ENCODE assay signal across 10 mouse cellular contexts in genomic region chr11:83448927-83449236, GRCm38 (mm10). TPM values are rescaled to one million over a fixed set of nuclear protein-coding genes. Genes with fewer than 3 reads are reported as not detected.
A peak's percentile ranks its signal among the peaks of the same experiment; 100 is the strongest.
DNase-seq lines count a peak whose midpoint lies in the region; ATAC-seq lines count a peak whose summit lies in the region.
"Had no signal": no experiment of that assay in that cellular context is flagged by ENCODE, and none has a peak within 500 bp of the region (broad histone marks: within the 10 kb centered on the region; RNA-seq: fewer than 3 reads in every experiment).

No protein-coding gene starts in this region.

- no peaks in the 10 kb centered on the region for H3K36me3 ChIP-seq in neural tube, embryonic 13.5 days
- no peaks in the 10 kb centered on the region for H3K36me3 ChIP-seq in neural tube, embryonic 15.5 days
- H3K36me3 ChIP-seq in forebrain, embryonic 13.5 days (ENCODE audit: poor library complexity, severe bottlenecking): no peaks in the 10 kb centered on the region
- H3K36me3 ChIP-seq in hindbrain, embryonic 15.5 days: no peaks in the 10 kb centered on the region

- peak; percentile 64 for DNase-seq in lung, postnatal 25 days (ENCODE audit: low spot score)
- no peak for DNase-seq in T-cell, adult 2 months (ENCODE audit: low spot score)
- DNase-seq in left cerebral cortex, adult 9 months (ENCODE audit: low spot score in 2 of 2): no peak

- no peak; the same call in 1 of the 2 replicates for ATAC-seq in neural tube, embryonic 13.5 days (ENCODE audit: low read depth)
- ATAC-seq in neural tube, embryonic 15.5 days (ENCODE audit: low FRiP score): no peak
- ATAC-seq in forebrain, embryonic 13.5 days: 0 out of 2 replicates have a peak, but pooled peaks have one; percentile 24
- ATAC-seq in hindbrain, embryonic 15.5 days (ENCODE audit: low FRiP score, low read depth): peak; percentile 61; the same call in 1 of the 2 replicates
- ATAC-seq in CD4-positive, CD25-positive, alpha-beta regulatory T cell, adult 4 months: no peak

- no peak overlapping the region for H3K9ac ChIP-seq in neural tube, embryonic 13.5 days
- H3K9ac ChIP-seq in neural tube, embryonic 15.5 days (replicated peaks): no peak overlapping the region
- no peak overlapping the region for H3K9ac ChIP-seq in forebrain, embryonic 13.5 days
- no peak overlapping the region for H3K9ac ChIP-seq in hindbrain, embryonic 15.5 days

- H3K27me3 ChIP-seq in neural tube, embryonic 13.5 days: peaks cover 29% of the 10 kb centered on the region
- H3K27me3 ChIP-seq in neural tube, embryonic 15.5 days (replicated peaks): peaks cover 27% of the 10 kb centered on the region
- H3K27me3 ChIP-seq in forebrain, embryonic 13.5 days: peaks cover 34% of the 10 kb centered on the region
- peaks cover 23% of the 10 kb centered on the region for H3K27me3 ChIP-seq in hindbrain, embryonic 15.5 days

- H3K27ac ChIP-seq in neural tube, embryonic 13.5 days (replicated peaks): peak overlapping the region; percentile 61; the same call in 1 of the 2 replicates
- H3K27ac ChIP-seq in neural tube, embryonic 15.5 days (replicated peaks): no peak overlapping the region
- H3K27ac ChIP-seq in forebrain, embryonic 13.5 days: no peak overlapping the region
- H3K27ac ChIP-seq in hindbrain, embryonic 15.5 days (replicated peaks): 0 out of 2 replicates have a peak overlapping the region, but pooled peaks have one; percentile 31

- H3K4me1 ChIP-seq in neural tube, embryonic 13.5 days (replicated peaks): peaks cover 29% of the 10 kb centered on the region
- H3K4me1 ChIP-seq in neural tube, embryonic 15.5 days: peaks cover 28% of the 10 kb centered on the region
- H3K4me1 ChIP-seq in forebrain, embryonic 13.5 days: peaks cover 17% of the 10 kb centered on the region
- H3K4me1 ChIP-seq in hindbrain, embryonic 15.5 days (replicated peaks): peaks cover 15% of the 10 kb centered on the region

- no peaks in the 10 kb centered on the region for H3K9me3 ChIP-seq in neural tube, embryonic 13.5 days
- H3K9me3 ChIP-seq in neural tube, embryonic 15.5 days (replicated peaks): no peaks in the 10 kb centered on the region
- no peaks in the 10 kb centered on the region for H3K9me3 ChIP-seq in forebrain, embryonic 13.5 days (replicated peaks)
- no peaks in the 10 kb centered on the region for H3K9me3 ChIP-seq in hindbrain, embryonic 15.5 days

- no peak overlapping the region for H3K4me2 ChIP-seq in neural tube, embryonic 13.5 days
- H3K4me2 ChIP-seq in neural tube, embryonic 15.5 days: no peak overlapping the region
- H3K4me2 ChIP-seq in forebrain, embryonic 13.5 days: no peak overlapping the region
- H3K4me2 ChIP-seq in hindbrain, embryonic 15.5 days: no peak overlapping the region

- no peak overlapping the region for H3K4me3 ChIP-seq in neural tube, embryonic 13.5 days
- no peak overlapping the region for H3K4me3 ChIP-seq in neural tube, embryonic 15.5 days (replicated peaks)
- H3K4me3 ChIP-seq in forebrain, embryonic 13.5 days: no peak overlapping the region
- no peak overlapping the region for H3K4me3 ChIP-seq in hindbrain, embryonic 15.5 days
- H3K4me3 ChIP-seq: erythroblast, embryonic 14.5 days had no signal

RNA-seq across cellular contexts. Expression of gene 1700020L24Rik, which starts 11.4 kb away (rescaled TPM):
- polyA plus RNA-seq in neural tube, embryonic 13.5 days (2015; fragmentation: Nextera tagmentation; extraction: Ambion mirVana): 0.36 TPM in 1 of 2 replicates, not detected in the other
- 0.37 and 0.54 TPM in 2 replicates for polyA plus RNA-seq in neural tube, embryonic 15.5 days (2015; fragmentation: Nextera tagmentation; extraction: Ambion mirVana)
- not detected in 2 replicates for polyA plus RNA-seq in forebrain, embryonic 13.5 days (2015; fragmentation: Nextera tagmentation; extraction: Ambion mirVana)
- 0.42 and 0.78 TPM in 2 replicates for polyA plus RNA-seq in hindbrain, embryonic 15.5 days (2015; fragmentation: Nextera tagmentation; extraction: Ambion mirVana)
- under 1 TPM in 1 of 2 experiments, not detected in 1; 0.85 TPM for polyA plus RNA-seq in CD4-positive, CD25-positive, alpha-beta regulatory T cell, adult 4 months (2017; shearing (Covaris generic))
- polyA plus RNA-seq: erythroblast, embryonic 14.5 days had no signal

RNA-seq across cellular contexts. Expression of gene Mmp28, which starts 14.0 kb away (rescaled TPM):
- 3.5 and 4.6 TPM in 2 replicates for polyA plus RNA-seq in neural tube, embryonic 13.5 days (2015; fragmentation: Nextera tagmentation; extraction: Ambion mirVana)
- 3.9 and 4.6 TPM in 2 replicates for polyA plus RNA-seq in neural tube, embryonic 15.5 days (2015; fragmentation: Nextera tagmentation; extraction: Ambion mirVana)
- polyA plus RNA-seq in forebrain, embryonic 13.5 days (2015; fragmentation: Nextera tagmentation; extraction: Ambion mirVana): 2.5 TPM in 2 replicates
- polyA plus RNA-seq in hindbrain, embryonic 15.5 days (2015; fragmentation: Nextera tagmentation; extraction: Ambion mirVana): 4.2 TPM in 2 replicates
- polyA plus RNA-seq in CD4-positive, CD25-positive, alpha-beta regulatory T cell, adult 4 months (2017; shearing (Covaris generic)): not detected
- polyA plus RNA-seq: erythroblast, embryonic 14.5 days had no signal

RNA-seq across cellular contexts. Expression of gene Gas2l2, which starts 19.6 kb away (rescaled TPM):
- polyA plus RNA-seq in neural tube, embryonic 13.5 days (2015; fragmentation: Nextera tagmentation; extraction: Ambion mirVana): 0.07 and 0.29 TPM in 2 replicates
- 0.37 and 0.41 TPM in 2 replicates for polyA plus RNA-seq in neural tube, embryonic 15.5 days (2015; fragmentation: Nextera tagmentation; extraction: Ambion mirVana)
- 0.21 and 0.30 TPM in 2 replicates for polyA plus RNA-seq in forebrain, embryonic 13.5 days (2015; fragmentation: Nextera tagmentation; extraction: Ambion mirVana)
- polyA plus RNA-seq in hindbrain, embryonic 15.5 days (2015; fragmentation: Nextera tagmentation; extraction: Ambion mirVana): 0.41 and 0.91 TPM in 2 replicates
- not detected for polyA plus RNA-seq in CD4-positive, CD25-positive, alpha-beta regulatory T cell, adult 4 months (2017; shearing (Covaris generic))
- polyA plus RNA-seq: erythroblast, embryonic 14.5 days; testis, adult 2 months had no signal

RNA-seq across cellular contexts. Expression of gene Taf15, which starts 24.0 kb away (rescaled TPM):
- polyA plus RNA-seq in neural tube, embryonic 13.5 days (2015; fragmentation: Nextera tagmentation; extraction: Ambion mirVana): 10.8 and 11.8 TPM in 2 replicates
- polyA plus RNA-seq in neural tube, embryonic 15.5 days (2015; fragmentation: Nextera tagmentation; extraction: Ambion mirVana): 12.7 and 14.1 TPM in 2 replicates
- polyA plus RNA-seq in forebrain, embryonic 13.5 days (2015; fragmentation: Nextera tagmentation; extraction: Ambion mirVana): 20.5 and 21.3 TPM in 2 replicates
- 9.9 and 12.2 TPM in 2 replicates for polyA plus RNA-seq in hindbrain, embryonic 15.5 days (2015; fragmentation: Nextera tagmentation; extraction: Ambion mirVana)
- polyA plus RNA-seq in CD4-positive, CD25-positive, alpha-beta regulatory T cell, adult 4 months (2017; shearing (Covaris generic)): 10 to 100 TPM; 20.6 to 22.0 TPM

RNA-seq across cellular contexts. Expression of gene Rasl10b, which starts 39.9 kb away (rescaled TPM):
- 24.2 and 25.3 TPM in 2 replicates for polyA plus RNA-seq in neural tube, embryonic 13.5 days (2015; fragmentation: Nextera tagmentation; extraction: Ambion mirVana)
- 38.3 and 52.2 TPM in 2 replicates for polyA plus RNA-seq in neural tube, embryonic 15.5 days (2015; fragmentation: Nextera tagmentation; extraction: Ambion mirVana)
- polyA plus RNA-seq in forebrain, embryonic 13.5 days (2015; fragmentation: Nextera tagmentation; extraction: Ambion mirVana): 6.5 and 9.9 TPM in 2 replicates
- 44.2 and 48.6 TPM in 2 replicates for polyA plus RNA-seq in hindbrain, embryonic 15.5 days (2015; fragmentation: Nextera tagmentation; extraction: Ambion mirVana)
- polyA plus RNA-seq in CD4-positive, CD25-positive, alpha-beta regulatory T cell, adult 4 months (2017; shearing (Covaris generic)): not detected
- polyA plus RNA-seq: erythroblast, embryonic 14.5 days had no signal

Comparison
In these comparisons a context has a peak if more than half of its experiments do, and no peak if none do; other contexts are left out.
1. H3K27ac ChIP-seq: peak in neural tube, embryonic 13.5 days (single experiment) and hindbrain, embryonic 15.5 days (single experiment); none in neural tube, embryonic 15.5 days (single experiment) and forebrain, embryonic 13.5 days (single experiment).
2. ATAC-seq: peak in forebrain, embryonic 13.5 days (single experiment) and hindbrain, embryonic 15.5 days (single experiment); none in neural tube, embryonic 13.5 days (single experiment), neural tube, embryonic 15.5 days (single experiment) and CD4-positive, CD25-positive, alpha-beta regulatory T cell, adult 4 months (single experiment).